Mouse (Mus musculus) heart, adult 9 months (tissue): Measurements from ENCODE around the gene Gm13420.

Experiments
- DNase-seq, 2 experiments: peaks; one replicate each; pipeline ENCODE4 v3.0.0; 2022; ENCODE audit warnings: low spot score in 2 of 2

The Gm13420 gene

GRCm38 (mm10) chr2:29702189-29702588, 49.3 kb downstream of the Gm13420 start:
- DNase-seq: no peak

- no peak for DNase-seq
Observed at GRCm38 (mm10) chr2:29701393-29701792, 50.1 kb downstream of the Gm13420 start.

GRCm38 (mm10) chr2:29700898-29701297, 50.6 kb downstream of the Gm13420 start:
- no peak for DNase-seq

GRCm38 (mm10) chr2:29698421-29699290, 52.8 kb downstream of the Gm13420 start:
- DNase-seq: no peak

- DNase-seq: no peak
Observed at GRCm38 (mm10) chr2:29696207-29696800, 55.2 kb downstream of the Gm13420 start.
